ENCODE assay signal across 29 mouse cellular contexts in genomic region chr19:3339187-3339586, GRCm38 (mm10). TPM values are rescaled to one million over a fixed set of nuclear protein-coding genes. Genes with fewer than 3 reads are reported as not detected.
A peak's percentile ranks its signal among the peaks of the same experiment; 100 is the strongest.
DNase-seq lines count a peak whose midpoint lies in the region; ATAC-seq and TF ChIP-seq lines count a peak whose summit lies in the region.
"Had no signal": no experiment of that assay in that cellular context is flagged by ENCODE, and none has a peak within 500 bp of the region (broad histone marks: within the 10 kb centered on the region; RNA-seq: fewer than 3 reads in every experiment).

No protein-coding gene starts in this region.

- H3K4me1 ChIP-seq in liver, adult 2 months (ENCODE audit: control insufficient read depth, insufficient read depth, low read length), result peaks cover 57% of the 10 kb centered on the region
- H3K4me1 ChIP-seq in liver, embryonic 12.5 days, result peaks cover 25% of the 10 kb centered on the region
- H3K4me1 ChIP-seq in lung, postnatal 0 days (ENCODE audit: insufficient read depth, low read depth, low read length), result 0 out of 2 replicates have a peak, but pooled peaks cover 2% of the 10 kb centered on the region
- H3K4me1 ChIP-seq in megakaryocyte, embryonic 14.5 days, result peaks cover 81% of the 10 kb centered on the region

- no peaks in the 10 kb centered on the region for H3K27me3 ChIP-seq in liver, adult 2 months (ENCODE audit: control insufficient read depth, insufficient read depth, low read length)
- no peaks in the 10 kb centered on the region for H3K27me3 ChIP-seq in liver, embryonic 12.5 days (replicated peaks)
- H3K27me3 ChIP-seq in lung, postnatal 0 days (replicated peaks; ENCODE audit: insufficient read depth, low read length), result no peaks in the 10 kb centered on the region
- H3K27me3 ChIP-seq in megakaryocyte, embryonic 14.5 days (replicated peaks), result no peaks in the 10 kb centered on the region
- H3K27me3 ChIP-seq: embryonic facial prominence, embryonic 13.5 days; forebrain, embryonic 12.5 days; forebrain, embryonic 15.5 days; heart, embryonic 13.5 days had no signal

- TF ChIP-seq CTCF in liver, adult 2 months (IDR thresholded peaks at IDR 0.05; ENCODE audit: low read depth, low read length), result 0 out of 2 replicates have a peak, but pooled peaks have one; percentile 1
- no peak for TF ChIP-seq CTCF in lung, postnatal 0 days (IDR thresholded peaks at IDR 0.05)

- no peak for TF ChIP-seq EP300 in lung, postnatal 0 days (IDR thresholded peaks at IDR 0.05)

- WGBS in liver, adult 2 months, result 70% methylated on average over 8 of the region's 8 CpGs
- 65% methylated on average over 8 of the region's 8 CpGs for WGBS in liver, embryonic 12.5 days (ENCODE audit: insufficient replicate concordance)
- 80% methylated on average over 8 of the region's 8 CpGs for WGBS in lung, postnatal 0 days

- no peak overlapping the region for H3K27ac ChIP-seq in liver, adult 2 months (replicated peaks; ENCODE audit: insufficient read depth, low read depth, low read length)
- no peak overlapping the region for H3K27ac ChIP-seq in liver, embryonic 12.5 days
- no peak overlapping the region for H3K27ac ChIP-seq in lung, postnatal 0 days (ENCODE audit: low read length)
- H3K27ac ChIP-seq: embryonic facial prominence, embryonic 10.5 days; embryonic facial prominence, embryonic 13.5 days; forebrain, embryonic 12.5 days; forebrain, embryonic 15.5 days; heart, adult 2 months; heart, embryonic 10.5 days; heart, embryonic 13.5 days; hindbrain, embryonic 14.5 days; hindbrain, postnatal 0 days had no signal

- ATAC-seq in liver, embryonic 12.5 days, result no peak
- no peak for ATAC-seq in lung, postnatal 0 days
- peak; percentile 48 for ATAC-seq in common myeloid progenitor, adult 5-6 weeks (replicated peaks; ENCODE audit: low read depth, poor library complexity, severe bottlenecking)
- ATAC-seq in CD4-positive, CD25-positive, alpha-beta regulatory T cell, adult 4 months, result no peak
- ATAC-seq: activated CD4-positive, CD25-positive, alpha-beta regulatory T cell, adult 4 months; forebrain, embryonic 15.5 days; hindbrain, postnatal 0 days had no signal

- peaks cover 5% of the 10 kb centered on the region; the same call in 1 of the 2 replicates for H3K36me3 ChIP-seq in liver, adult 2 months (ENCODE audit: control insufficient read depth, insufficient read depth, low read length)
- no peaks in the 10 kb centered on the region for H3K36me3 ChIP-seq in liver, embryonic 12.5 days
- H3K36me3 ChIP-seq in lung, postnatal 0 days (ENCODE audit: insufficient read depth, low read length), result no peaks in the 10 kb centered on the region
- peaks cover 39% of the 10 kb centered on the region for H3K36me3 ChIP-seq in megakaryocyte, embryonic 14.5 days (replicated peaks; ENCODE audit: low read length)
- H3K36me3 ChIP-seq: embryonic facial prominence, embryonic 10.5 days; embryonic facial prominence, embryonic 13.5 days; forebrain, embryonic 12.5 days; forebrain, embryonic 15.5 days; heart, embryonic 10.5 days had no signal

- H3K4me2 ChIP-seq in liver, embryonic 12.5 days, result no peak overlapping the region
- H3K4me2 ChIP-seq in lung, postnatal 0 days (replicated peaks; ENCODE audit: low read depth, low read length), result no peak overlapping the region
- H3K4me2 ChIP-seq: embryonic facial prominence, embryonic 13.5 days; forebrain, embryonic 12.5 days; forebrain, embryonic 15.5 days; heart, embryonic 13.5 days; hindbrain, embryonic 14.5 days had no signal

- H3K79me2 ChIP-seq in liver, adult 2 months (ENCODE audit: control insufficient read depth, insufficient read depth, low read length), result peaks cover 80% of the 10 kb centered on the region

- H3K4me3 ChIP-seq in liver, adult 2 months (ENCODE audit: insufficient read depth, low read depth, low read length), result no peak overlapping the region
- no peak overlapping the region for H3K4me3 ChIP-seq in liver, embryonic 12.5 days
- no peak overlapping the region for H3K4me3 ChIP-seq in lung, postnatal 0 days (ENCODE audit: low read depth, low read length)
- peak overlapping the region; percentile 39 for H3K4me3 ChIP-seq in megakaryocyte, embryonic 14.5 days (replicated peaks)
- H3K4me3 ChIP-seq: embryonic facial prominence, embryonic 10.5 days; embryonic facial prominence, embryonic 13.5 days; erythroblast, embryonic 14.5 days; forebrain, embryonic 12.5 days; forebrain, embryonic 15.5 days; heart, adult 2 months; heart, embryonic 10.5 days; heart, embryonic 13.5 days had no signal

- no peak for TF ChIP-seq POLR2A in liver, adult 2 months (IDR thresholded peaks at IDR 0.05; ENCODE audit: extremely low read depth, insufficient read depth, low read length)

- intact Hi-C loops in left cerebral cortex, postnatal 36 days (cut with DNase I), result no loop called here

- DNase-seq in liver, adult 2 months (ENCODE audit: extremely low read depth, low read depth, low spot score), result no peak
- peak; percentile 57 for DNase-seq in lung, postnatal 36 days
- no peak for DNase-seq in lung, postnatal 0 days (ENCODE audit: low spot score)
- DNase-seq in left cerebral cortex, postnatal 36 days (ENCODE audit: low spot score in 2 of 2), result no peak
- DNase-seq: adrenal gland, adult 8-10 months; adrenal gland, postnatal 25 days; B cell, adult 2 months; cerebellum, adult 18-20 months; cerebellum, adult 9-11 months; cerebellum, postnatal 25 days; embryo, embryonic 11 days; gastrocnemius, postnatal 25 days; heart, adult 2 months; heart, postnatal 14 days; heart, postnatal 4 days had no signal

- peak overlapping the region; percentile 14; the same call in 1 of the 2 replicates for H3K9ac ChIP-seq in liver, adult 2 months (ENCODE audit: low read depth, low read length)
- no peak overlapping the region for H3K9ac ChIP-seq in liver, embryonic 12.5 days
- H3K9ac ChIP-seq in lung, postnatal 0 days (replicated peaks; ENCODE audit: low read depth), result no peak overlapping the region
- H3K9ac ChIP-seq: embryonic facial prominence, embryonic 13.5 days; forebrain, embryonic 12.5 days; forebrain, embryonic 15.5 days; heart, embryonic 13.5 days; hindbrain, embryonic 14.5 days had no signal

- H3K9me3 ChIP-seq in liver, embryonic 12.5 days (replicated peaks), result no peaks in the 10 kb centered on the region
- no peaks in the 10 kb centered on the region for H3K9me3 ChIP-seq in lung, postnatal 0 days (ENCODE audit: low read length)
- peaks cover 6% of the 10 kb centered on the region; the same call in 1 of the 2 replicates for H3K9me3 ChIP-seq in megakaryocyte, embryonic 14.5 days
- H3K9me3 ChIP-seq: embryonic facial prominence, embryonic 10.5 days; embryonic facial prominence, embryonic 13.5 days; forebrain, embryonic 12.5 days; forebrain, embryonic 15.5 days; heart, embryonic 10.5 days had no signal

RNA-seq across cellular contexts. Expression of gene Cpt1a, which starts 17.1 kb away (rescaled TPM):
- total RNA-seq in liver, adult 2 months (2014; rRNA removed), result 162 and 234 TPM in 2 replicates
- polyA plus RNA-seq in liver, adult 2 months (2012; rRNA removed), result 182 and 211 TPM in 2 replicates
- 7.0 and 8.3 TPM in 2 replicates for polyA plus RNA-seq in liver, embryonic 12.5 days (2016; fragmentation: Nextera tagmentation; extraction: Ambion mirVana)
- polyA plus RNA-seq in lung, postnatal 0 days (2015; fragmentation: Nextera tagmentation; extraction: Ambion mirVana), result 46.6 and 47.9 TPM in 2 replicates
- total RNA-seq in common myeloid progenitor, adult 5-6 weeks (2017), result 46.3 and 51.3 TPM in 2 replicates
- polyA plus RNA-seq in megakaryocyte, embryonic 14.5 days (2012; ENCODE audit: insufficient read depth, low replicate concordance), result 5.2 and 6.7 TPM in 2 replicates
- 10 to 100 TPM; 25.5 to 31.1 TPM for total RNA-seq in left cerebral cortex, postnatal 36 days (2021)
- 10 to 100 TPM; 17.1 to 31.7 TPM for polyA plus RNA-seq in CD4-positive, CD25-positive, alpha-beta regulatory T cell, adult 4 months (2017; shearing (Covaris generic))

RNA-seq across cellular contexts. Expression of gene Tesmin, which starts 49.5 kb away (rescaled TPM):
- total RNA-seq in liver, adult 2 months (2014; rRNA removed), result 0.46 and 0.54 TPM in 2 replicates
- 0.31 and 0.33 TPM in 2 replicates for polyA plus RNA-seq in liver, adult 2 months (2012; rRNA removed)
- polyA plus RNA-seq in liver, embryonic 12.5 days (2016; fragmentation: Nextera tagmentation; extraction: Ambion mirVana), result 0.38 and 0.41 TPM in 2 replicates
- 0.52 and 0.68 TPM in 2 replicates for polyA plus RNA-seq in lung, postnatal 0 days (2015; fragmentation: Nextera tagmentation; extraction: Ambion mirVana)
- total RNA-seq in common myeloid progenitor, adult 5-6 weeks (2017), result 1.8 and 2.3 TPM in 2 replicates
- polyA plus RNA-seq in megakaryocyte, embryonic 14.5 days (2012; ENCODE audit: insufficient read depth, low replicate concordance), result 1.0 and 2.5 TPM in 2 replicates
- total RNA-seq in left cerebral cortex, postnatal 36 days (2021), result under 1 TPM; 0.20 to 0.48 TPM
- polyA plus RNA-seq in CD4-positive, CD25-positive, alpha-beta regulatory T cell, adult 4 months (2017; shearing (Covaris generic)), result not detected
- polyA plus RNA-seq: activated CD4-positive, CD25-positive, alpha-beta regulatory T cell, adult 4 months had no signal

RNA-seq across cellular contexts. Expression of gene Ighmbp2, which starts 56.4 kb away (rescaled TPM):
- total RNA-seq in liver, adult 2 months (2014; rRNA removed), result 1.7 and 1.8 TPM in 2 replicates
- polyA plus RNA-seq in liver, adult 2 months (2012; rRNA removed), result 2.4 and 3.9 TPM in 2 replicates
- polyA plus RNA-seq in liver, embryonic 12.5 days (2016; fragmentation: Nextera tagmentation; extraction: Ambion mirVana), result 5.1 and 5.7 TPM in 2 replicates
- 5.2 TPM in 2 replicates for polyA plus RNA-seq in lung, postnatal 0 days (2015; fragmentation: Nextera tagmentation; extraction: Ambion mirVana)
- 4.8 TPM in 2 replicates for total RNA-seq in common myeloid progenitor, adult 5-6 weeks (2017)
- 0.64 and 7.2 TPM in 2 replicates for polyA plus RNA-seq in megakaryocyte, embryonic 14.5 days (2012; ENCODE audit: insufficient read depth, low replicate concordance)
- 10 to 100 TPM; 10.7 TPM for total RNA-seq in left cerebral cortex, postnatal 36 days (2021)
- polyA plus RNA-seq in CD4-positive, CD25-positive, alpha-beta regulatory T cell, adult 4 months (2017; shearing (Covaris generic)), result 1 to 10 TPM; 4.9 to 7.4 TPM

RNA-seq across cellular contexts. Expression of gene Mrpl21, which starts 56.5 kb away (rescaled TPM):
- 35.2 and 41.1 TPM in 2 replicates for total RNA-seq in liver, adult 2 months (2014; rRNA removed)
- 45.2 and 46.8 TPM in 2 replicates for polyA plus RNA-seq in liver, adult 2 months (2012; rRNA removed)
- 95.7 and 99.8 TPM in 2 replicates for polyA plus RNA-seq in liver, embryonic 12.5 days (2016; fragmentation: Nextera tagmentation; extraction: Ambion mirVana)
- 63.2 and 72.7 TPM in 2 replicates for polyA plus RNA-seq in lung, postnatal 0 days (2015; fragmentation: Nextera tagmentation; extraction: Ambion mirVana)
- 83.3 and 100 TPM in 2 replicates for total RNA-seq in common myeloid progenitor, adult 5-6 weeks (2017)
- polyA plus RNA-seq in megakaryocyte, embryonic 14.5 days (2012; ENCODE audit: insufficient read depth, low replicate concordance), result 8.9 and 14.9 TPM in 2 replicates
- 10 to 100 TPM; 49.8 to 55.3 TPM for total RNA-seq in left cerebral cortex, postnatal 36 days (2021)
- polyA plus RNA-seq in CD4-positive, CD25-positive, alpha-beta regulatory T cell, adult 4 months (2017; shearing (Covaris generic)), result 100 to 1,000 TPM in 1 of 2 experiments, 10 to 100 TPM in 1; 88.6 to 126 TPM
